ENCODE assay signal across 1 mouse cellular context in genomic region chr2:177499182-177499581, GRCm38 (mm10). TPM values are rescaled to one million over a fixed set of nuclear protein-coding genes. Genes with fewer than 3 reads are reported as not detected.
"Had no signal": no experiment of that assay in that cellular context is flagged by ENCODE, and none has a peak within 500 bp of the region (broad histone marks: within the 10 kb centered on the region; RNA-seq: fewer than 3 reads in every experiment).

No protein-coding gene starts in this region.

RNA-seq across cellular contexts. Expression of gene Gm14403, which starts 1.2 kb away (rescaled TPM):
- polyA plus RNA-seq: erythroblast, embryonic 14.5 days had no signal

RNA-seq across cellular contexts. Expression of gene Zfp970, which starts 34.6 kb away (rescaled TPM):
- polyA plus RNA-seq: erythroblast, embryonic 14.5 days had no signal
